Mouse (Mus musculus) bone marrow macrophage, adult 2 months (primary cell): ENCODE results near the gene Btbd9.

Experiments used
- CTCF ChIP-seq: IDR thresholded peaks from 2 replicates; pipeline ENCODE4 v1.5.1; 2012; ENCODE audit warnings: low read depth, mild to moderate bottlenecking, low read length, moderate library complexity
- POLR2A ChIP-seq: IDR thresholded peaks from 2 replicates; pipeline ENCODE4 v1.6.1; 2012; ENCODE audit warnings: mild to moderate bottlenecking, low read depth, low read length, borderline replicate concordance

- no peak for TF ChIP-seq CTCF
- no peak for TF ChIP-seq POLR2A
These were observed 187.9 kb downstream of the Btbd9 start for GRCm38 (mm10) chr17:30388391-30388790.
